Mouse (Mus musculus): ENCODE results near the gene Zscan22.
"Not testable (repeated sequence)": the region's sequence is repeated elsewhere in the genome, so short reads cannot be mapped to it uniquely, and the experiment has no call there.

The Zscan22 gene

DNA sequence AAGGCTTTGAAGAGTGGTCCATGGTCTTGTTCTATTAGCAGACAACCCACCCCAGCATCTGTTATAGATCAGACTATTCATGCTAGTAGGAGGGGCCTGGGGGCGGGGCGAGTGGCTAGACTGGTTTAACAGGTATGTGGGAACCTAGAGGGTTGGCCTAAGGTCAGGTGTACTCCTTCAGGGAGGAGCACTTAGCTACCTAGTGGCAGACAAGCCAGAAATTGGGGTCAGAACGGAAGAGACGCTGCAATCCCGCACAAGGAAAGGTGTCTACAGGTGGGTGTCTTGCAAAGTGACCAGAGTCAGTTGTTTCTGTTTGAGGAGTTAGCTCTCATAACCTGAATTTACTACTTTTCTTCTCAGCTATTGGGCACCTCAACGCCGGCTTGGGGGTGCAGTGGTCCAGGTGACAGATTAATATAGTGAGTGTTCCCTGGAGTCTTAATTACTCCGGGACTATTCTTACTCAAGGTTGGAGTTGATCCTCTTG is 29.6 kb downstream of the Zscan22 start, which contains the start of gene Rnf225:
Gene Rnf225 (plus strand): TSS at position 226 of the 490 bp plus-strand sequence.
- in situ Hi-C loops (cut with MboI, MseI), result no loop called here

DNA sequence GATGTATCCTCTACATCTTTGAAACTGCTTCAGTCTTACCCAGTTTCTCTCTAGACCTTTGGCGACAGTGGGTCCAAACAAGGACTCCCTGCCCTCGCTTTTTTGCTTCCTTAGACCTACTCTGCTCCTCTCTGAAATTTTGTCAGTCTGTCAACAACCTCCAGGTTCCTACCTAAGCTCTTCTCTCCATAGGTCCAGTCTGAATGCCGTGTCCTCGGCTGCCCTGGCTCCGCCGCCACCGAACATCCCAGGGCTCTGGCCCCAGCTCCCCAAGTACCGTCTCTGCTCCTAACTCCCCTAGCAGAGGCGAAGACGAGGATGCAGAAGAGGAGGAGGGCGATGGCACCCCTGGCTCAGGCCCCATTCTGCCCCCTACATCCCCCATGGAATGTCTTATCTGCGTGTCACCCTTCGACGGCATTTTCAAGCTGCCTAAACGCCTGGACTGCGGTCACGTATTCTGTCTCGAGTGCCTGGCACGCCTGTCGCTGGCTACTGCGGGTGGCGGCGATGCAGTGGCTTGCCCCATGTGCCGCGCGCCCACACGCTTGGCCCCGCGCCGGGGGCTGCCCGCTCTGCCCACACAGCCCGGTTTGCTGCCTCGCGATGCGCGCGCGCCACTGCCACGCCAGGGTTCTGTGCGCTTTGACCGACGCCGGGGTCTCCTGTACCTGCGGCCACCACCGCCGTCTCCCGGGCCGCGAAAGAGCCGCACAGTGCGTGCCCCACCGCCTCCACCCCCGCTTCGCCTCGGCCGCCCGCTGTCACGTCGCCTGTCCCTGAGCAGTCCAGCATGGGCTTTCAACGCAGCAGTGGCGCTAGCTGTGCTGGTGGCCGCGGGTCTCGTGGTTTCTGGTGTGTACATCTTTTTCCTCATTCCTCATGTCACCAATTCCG is 30.3 kb downstream of the Zscan22 start:
- in situ Hi-C loops (cut with MboI, MseI), result no loop called here

DNA sequence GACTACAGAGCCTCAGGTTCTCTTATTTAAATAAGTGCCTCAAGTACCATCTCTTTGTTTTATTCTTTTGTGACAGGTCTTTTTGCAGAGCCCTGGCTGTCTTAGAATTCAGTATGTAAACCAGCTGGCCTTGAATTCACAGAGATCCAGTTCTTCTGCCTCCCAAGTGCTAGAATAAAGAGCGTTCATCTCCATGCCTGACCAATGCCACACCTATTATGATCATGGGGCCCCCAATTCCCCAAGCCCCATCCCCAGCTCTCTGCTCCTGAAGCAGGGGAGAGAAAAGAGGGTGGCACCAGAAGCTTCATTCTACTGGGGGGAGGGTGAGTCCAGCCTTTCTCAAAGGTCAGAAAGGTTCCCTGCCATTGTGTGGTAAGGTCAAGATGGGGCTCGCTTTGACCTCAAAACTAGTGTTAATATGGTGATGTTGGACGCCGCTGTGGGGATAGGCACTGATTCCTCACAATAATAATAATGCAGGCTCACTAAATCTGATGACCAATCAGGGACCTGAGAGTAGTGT is 36.1 kb downstream of the Zscan22 start:
- in situ Hi-C loops (cut with MboI, MseI), result no loop called here

DNA sequence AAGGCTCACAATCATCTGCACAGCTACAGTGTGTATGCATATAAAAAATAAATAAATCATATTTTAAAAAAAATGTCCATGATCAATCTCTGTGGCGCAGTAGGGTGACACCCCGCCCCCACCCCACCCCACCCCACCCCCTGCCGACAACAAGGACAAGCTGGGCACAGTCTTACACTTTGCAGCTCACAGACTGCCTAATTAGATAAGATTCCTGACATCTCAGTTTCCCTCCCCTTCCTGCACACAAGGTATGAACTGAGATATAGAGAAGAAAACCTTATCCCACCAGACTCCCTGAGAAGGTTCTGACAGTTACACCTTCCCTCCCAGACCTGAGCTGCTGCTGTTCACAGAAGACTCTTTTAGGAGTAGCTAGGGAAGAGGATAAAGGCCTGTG is 37.2 kb downstream of the Zscan22 start:
- in situ Hi-C loops (cut with MboI, MseI), result no loop called here

DNA sequence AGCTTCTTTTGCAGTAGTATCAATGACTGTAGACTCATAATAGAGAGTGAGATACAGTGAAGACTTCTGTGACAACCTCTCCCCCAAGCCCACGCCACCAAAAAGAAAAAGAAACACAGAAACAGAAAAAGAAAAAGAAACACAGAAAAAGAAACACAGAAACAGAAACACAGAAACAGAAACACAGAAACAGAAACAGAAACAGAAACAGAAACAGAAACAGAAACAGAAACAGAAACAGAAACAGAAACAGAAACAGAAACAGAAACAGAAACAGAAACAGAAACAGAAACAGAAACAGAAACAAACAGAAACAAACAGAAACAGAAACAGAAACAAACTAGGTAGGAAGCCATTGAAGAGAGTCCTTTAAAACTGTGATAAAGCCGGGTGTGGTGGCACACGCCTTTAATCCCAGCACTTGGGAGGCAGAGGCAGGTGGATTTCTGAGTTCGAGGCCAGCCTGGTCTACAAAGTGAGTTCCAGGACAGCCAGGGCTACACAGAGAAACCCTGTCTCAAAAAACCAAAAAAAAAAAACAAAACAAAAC is 39.7 kb downstream of the Zscan22 start:
- in situ Hi-C loops (cut with MboI, MseI), result not testable (repeated sequence)

DNA sequence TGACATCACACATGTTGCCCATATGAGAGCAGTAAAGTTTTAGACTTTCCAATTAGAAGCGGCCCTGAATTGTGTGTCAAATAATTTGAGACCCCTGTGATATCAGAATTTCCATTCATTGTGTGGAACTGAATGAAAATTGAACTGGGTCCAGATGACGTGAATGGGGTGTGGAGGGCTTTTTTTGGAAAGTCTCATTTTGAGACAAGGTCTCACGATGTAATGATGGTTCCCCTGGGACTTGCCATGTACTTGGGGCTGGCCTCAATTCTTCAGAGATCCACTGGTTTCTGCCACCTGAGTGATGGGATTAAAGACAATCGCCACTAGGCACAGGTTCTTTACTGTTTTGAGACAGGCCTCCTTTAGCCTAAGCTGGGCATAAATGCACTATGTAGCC is 43.0 kb downstream of the Zscan22 start:
- in situ Hi-C loops (cut with MboI, MseI), result no loop called here

DNA sequence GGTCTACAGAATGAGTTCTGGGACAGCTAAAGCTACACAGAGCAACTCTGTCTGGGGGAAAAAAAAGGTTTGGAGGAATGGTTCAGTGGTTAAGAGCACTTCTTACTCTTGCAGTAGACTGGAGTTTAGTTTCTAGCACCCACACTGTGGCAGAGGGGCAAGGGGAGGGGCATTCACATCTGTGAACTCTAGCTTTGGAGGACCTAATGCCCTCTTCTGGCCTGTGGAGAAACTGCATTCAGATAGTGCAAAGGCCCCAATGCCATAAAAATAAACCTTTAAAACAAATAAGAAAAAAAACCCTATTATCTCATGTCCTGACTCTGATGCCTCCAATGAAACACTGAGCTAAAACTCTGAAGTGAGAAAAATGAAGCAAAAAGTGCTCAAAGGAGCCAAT is 45.9 kb downstream of the Zscan22 start:
- in situ Hi-C loops (cut with MboI, MseI), result no loop called here

DNA sequence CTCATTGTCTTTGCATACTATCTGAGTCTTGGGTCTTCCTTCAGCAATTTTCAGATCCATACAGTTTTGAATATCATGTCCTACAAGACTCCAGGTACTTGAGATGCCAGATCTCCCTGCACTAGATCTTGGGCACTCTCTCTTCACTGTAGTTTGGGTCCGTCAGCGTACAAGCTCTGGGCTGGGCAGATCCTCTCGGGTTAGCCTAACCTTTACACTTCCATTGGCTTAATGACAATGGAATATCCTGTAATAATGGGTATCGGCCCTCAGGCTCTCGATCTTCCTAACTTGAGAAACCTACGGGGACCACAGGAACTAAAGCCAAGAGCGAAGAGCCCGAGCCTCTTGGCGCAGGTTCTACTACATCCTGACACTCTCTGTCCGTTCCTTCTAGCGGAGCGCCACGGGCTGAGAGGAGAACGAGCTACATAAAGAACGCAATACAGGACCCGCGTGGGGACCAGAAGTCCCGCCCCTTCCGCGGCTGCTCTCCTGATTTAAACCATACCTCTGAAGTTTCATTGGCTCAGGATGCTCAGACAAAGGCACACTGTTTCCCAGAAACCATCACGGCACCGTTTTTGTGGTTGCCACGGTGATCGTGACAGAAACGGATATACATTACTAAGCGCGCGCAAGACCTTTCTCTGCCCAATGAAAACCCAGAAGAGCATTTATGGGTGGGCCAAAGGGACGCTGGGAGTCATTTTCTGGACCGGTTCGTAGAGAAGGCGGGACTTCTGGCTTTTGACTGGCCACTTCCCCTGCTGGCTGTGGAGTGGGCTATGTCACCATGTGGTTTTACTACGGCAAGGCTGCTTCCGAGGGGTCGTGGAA is 51.6 kb downstream of the Zscan22 start:
- in situ Hi-C loops (cut with MboI, MseI), result no loop called here

DNA sequence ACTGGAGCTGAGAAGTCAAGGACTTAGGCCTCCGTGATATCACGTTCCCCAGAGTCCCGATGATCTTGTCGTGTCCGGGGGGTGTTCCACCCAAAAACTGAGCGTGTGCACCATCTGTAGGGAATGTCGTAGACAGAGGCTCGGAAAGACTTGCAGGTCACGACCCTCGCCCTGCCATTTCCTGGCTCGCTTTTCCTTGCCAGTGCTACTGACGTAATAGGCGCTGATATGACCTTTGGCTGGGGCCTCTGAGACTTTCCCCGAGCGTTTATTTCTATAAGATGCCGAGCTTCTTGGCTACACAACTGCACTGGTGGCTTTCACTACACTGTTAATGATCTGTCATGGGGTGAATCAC is 52.2 kb downstream of the Zscan22 start:
- in situ Hi-C loops (cut with MboI, MseI), result no loop called here

DNA sequence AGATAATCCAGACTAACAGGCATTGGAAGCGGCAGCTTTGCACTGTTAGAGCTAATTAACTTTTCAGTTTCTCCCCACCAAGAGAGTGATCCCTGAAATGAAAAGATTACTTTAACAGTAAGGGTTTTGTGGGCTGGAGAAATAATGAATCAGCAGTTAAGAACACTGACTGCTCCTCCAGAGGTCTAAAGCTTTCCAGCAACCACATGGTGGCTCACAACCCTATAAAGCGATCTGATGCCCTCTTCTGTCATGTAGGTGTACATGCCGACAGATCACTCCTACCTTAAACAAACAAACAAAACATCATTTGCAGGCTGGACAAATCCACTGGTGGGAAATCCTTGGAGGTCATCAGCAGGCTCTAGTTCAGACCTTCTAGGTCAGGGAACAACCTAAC is 57.3 kb downstream of the Zscan22 start:
- in situ Hi-C loops (cut with MboI, MseI), result no loop called here

DNA sequence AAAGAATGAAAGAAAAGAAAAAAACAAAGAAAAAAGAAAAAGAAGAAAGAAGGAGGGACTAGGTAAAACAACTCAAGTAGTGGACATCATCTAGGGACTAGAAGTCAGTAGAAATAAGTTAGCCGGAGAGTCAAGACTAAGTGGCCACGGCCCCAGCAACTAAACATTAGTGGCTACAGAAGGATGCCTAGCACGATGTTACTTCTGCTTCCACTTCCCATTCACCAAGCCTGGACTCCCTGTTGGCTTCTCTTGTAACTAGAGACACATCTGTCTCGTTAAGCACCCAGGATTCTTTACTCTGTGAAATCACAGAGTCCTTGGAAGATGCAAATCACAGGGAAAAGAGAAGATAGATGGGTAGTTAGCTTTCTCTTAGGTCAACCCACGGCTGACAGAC is 59.9 kb downstream of the Zscan22 start:
- in situ Hi-C loops (cut with MboI, MseI), result no loop called here

All from T-helper 2 cell (primary cell).